Mouse (Mus musculus) midbrain, postnatal 0 days (tissue): ENCODE measurements around the gene Amotl2. TPM values are rescaled to one million over a fixed set of nuclear protein-coding genes. Genes with fewer than 3 reads are reported as not detected.

Experiments used
- ATAC-seq: fragments of 200-750 bp; cut with Nextera tagmentation; 2 replicates; pipeline ENCODE4 v1.8.0; 2017; ENCODE audit warnings: moderate number of reproducible peaks, mild to moderate bottlenecking, moderate TSS enrichment, moderate library complexity; ENCODE audit not compliant: low FRiP score
- DNase-seq: peaks from one replicate; pipeline ENCODE4 v3.0.0-alpha.2; 2015; ENCODE audit warnings: low spot score
- H3K27ac ChIP-seq: fragments of 300-500 bp; sonication (generic); 2 replicates; pipeline ENCODE4 v1.5.1; 2014; ENCODE audit warnings: low read depth, mild to moderate bottlenecking, low read length, mixed read lengths
- H3K27me3 ChIP-seq: fragments of 300-500 bp; sonication (generic); 2 replicates; pipeline ENCODE4 v1.6.1; 2014; ENCODE audit warnings: low read length, control low read depth, mixed read lengths; ENCODE audit not compliant: insufficient read depth
- H3K36me3 ChIP-seq: fragments of 300-500 bp; sonication (generic); 2 replicates; pipeline ENCODE4 v1.6.1; 2014; ENCODE audit warnings: low read length, control low read depth, mixed read lengths; ENCODE audit not compliant: insufficient read depth
- H3K4me1 ChIP-seq: fragments of 300-500 bp; sonication (generic); 2 replicates; pipeline ENCODE4 v1.6.1; 2014; ENCODE audit warnings: mild to moderate bottlenecking, control low read depth, antibody characterized with exemption, low read length, mixed read lengths; ENCODE audit not compliant: insufficient read depth
- H3K4me2 ChIP-seq: fragments of 300-500 bp; sonication (generic); 2 replicates; pipeline ENCODE4 v1.6.1; 2014; ENCODE audit warnings: low read depth, mild to moderate bottlenecking, low read length, mixed read lengths; ENCODE audit not compliant: poor library complexity, severe bottlenecking
- H3K4me3 ChIP-seq: fragments of 300-500 bp; sonication (generic); 2 replicates; pipeline ENCODE4 v1.5.1; 2014; ENCODE audit warnings: low read depth, mild to moderate bottlenecking, low read length, moderate library complexity
- H3K9ac ChIP-seq: fragments of 300-500 bp; sonication (generic); replicated peaks from 2 replicates; pipeline ENCODE4 v1.6.1; 2014; ENCODE audit warnings: mild to moderate bottlenecking, low read length, moderate library complexity, mixed read lengths; ENCODE audit not compliant: poor library complexity, severe bottlenecking
- H3K9me3 ChIP-seq: fragments of 300-500 bp; sonication (generic); 2 replicates; pipeline ENCODE4 v1.6.1; 2016; ENCODE audit warnings: low read length, control low read depth
- CTCF ChIP-seq: IDR thresholded peaks from 2 replicates; pipeline ENCODE4 v1.5.1; 2016; ENCODE audit warnings: antibody characterized with exemption, mild to moderate bottlenecking
- WGBS: fragments of 180-500 bp; shearing (Covaris S2); extraction: QIAGEN DNeasy Blood & Tissue Kit; methylation state at CpG from one replicate; pipeline ENCODE4 v1.1.7; 2014; 5-methylcytosine and 5-hydroxymethylcytosine counted together
- polyA plus RNA-seq: library from polyadenylated mRNA; unstranded; fragments of >200 nt; fragmentation: Nextera tagmentation; extraction: Ambion mirVana; gene quantifications from 2 replicates; pipeline ENCODE4 v1.2.1, GENCODE M21; 2015
- total RNA-seq: library from RNA; depleted of rRNA; stranded (reverse); fragments of >200 nt; gene quantifications from 2 replicates; pipeline ENCODE4 v1.2.3, GENCODE M21; 2014

Gene Amotl2
- total and polyA plus RNA-seq, 2 experiments from 2014 or later, result 31.5 to 125 TPM

DNA sequence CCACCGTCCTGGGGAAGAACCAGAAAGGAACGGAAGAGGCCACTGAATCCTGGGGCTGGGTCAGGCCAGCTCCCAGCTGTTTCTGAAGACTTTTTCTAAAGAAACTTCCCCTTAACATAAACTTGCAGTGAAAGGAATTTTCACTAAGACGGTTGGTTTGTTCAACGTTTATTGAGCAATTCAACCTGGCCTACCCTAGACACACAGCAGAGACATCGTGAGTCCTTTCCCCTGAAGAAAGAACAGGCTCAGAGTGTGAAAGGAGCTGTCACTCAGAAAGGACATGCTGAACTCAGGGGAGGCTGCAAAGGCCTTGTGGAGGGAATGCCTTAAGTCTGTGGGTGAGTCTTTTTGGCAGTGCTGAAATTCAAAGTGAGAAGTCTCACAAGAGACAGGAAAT lies 31.4 kb downstream of the Amotl2 start:
- Histone ChIP-seq H3K4me3 (no peak overlapping the region), H3K4me2 (no peak overlapping the region), H3K9ac (no peak overlapping the region), H3K27me3 (no peaks in the 10 kb centered on the region), H3K27ac (no peak overlapping the region), H3K9me3 (no peaks in the 10 kb centered on the region), H3K36me3 (no peaks in the 10 kb centered on the region), H3K4me1 (no peaks in the 10 kb centered on the region)
- no peak for TF ChIP-seq CTCF
- DNase-seq (no peak), ATAC-seq (no peak)
- 40% methylated on average over 5 of the region's 5 CpGs for whole genome bisulfite sequencing

DNA sequence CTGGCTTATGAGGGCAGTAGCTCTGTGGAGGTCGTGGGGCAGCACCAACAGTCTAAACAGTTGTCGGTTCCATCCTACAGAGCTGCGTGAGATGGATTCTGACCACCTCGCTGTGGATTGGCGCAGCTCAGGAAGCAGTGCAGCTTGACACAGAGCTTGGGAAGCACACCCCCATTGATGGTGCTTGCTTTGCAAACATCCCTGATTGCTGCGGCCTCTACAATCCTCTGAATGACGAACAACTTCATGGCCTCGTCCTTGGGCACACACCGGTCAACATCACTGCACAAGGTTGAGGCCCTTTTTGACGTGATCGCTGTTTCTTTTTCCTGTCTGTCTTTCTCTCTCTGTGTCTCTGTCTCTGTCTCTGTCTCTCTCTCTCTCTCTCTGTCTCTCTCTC lies 32.7 kb downstream of the Amotl2 start:
- ATAC-seq (no peak), DNase-seq (no peak)
- Histone ChIP-seq H3K4me1 (no peaks in the 10 kb centered on the region), H3K4me3 (no peak overlapping the region), H3K9ac (no peak overlapping the region), H3K27me3 (no peaks in the 10 kb centered on the region), H3K4me2 (no peak overlapping the region), H3K9me3 (no peaks in the 10 kb centered on the region), H3K27ac (no peak overlapping the region), H3K36me3 (no peaks in the 10 kb centered on the region)
- 86% methylated on average over 11 of the region's 11 CpGs for WGBS
- no peak for TF ChIP-seq CTCF

DNA sequence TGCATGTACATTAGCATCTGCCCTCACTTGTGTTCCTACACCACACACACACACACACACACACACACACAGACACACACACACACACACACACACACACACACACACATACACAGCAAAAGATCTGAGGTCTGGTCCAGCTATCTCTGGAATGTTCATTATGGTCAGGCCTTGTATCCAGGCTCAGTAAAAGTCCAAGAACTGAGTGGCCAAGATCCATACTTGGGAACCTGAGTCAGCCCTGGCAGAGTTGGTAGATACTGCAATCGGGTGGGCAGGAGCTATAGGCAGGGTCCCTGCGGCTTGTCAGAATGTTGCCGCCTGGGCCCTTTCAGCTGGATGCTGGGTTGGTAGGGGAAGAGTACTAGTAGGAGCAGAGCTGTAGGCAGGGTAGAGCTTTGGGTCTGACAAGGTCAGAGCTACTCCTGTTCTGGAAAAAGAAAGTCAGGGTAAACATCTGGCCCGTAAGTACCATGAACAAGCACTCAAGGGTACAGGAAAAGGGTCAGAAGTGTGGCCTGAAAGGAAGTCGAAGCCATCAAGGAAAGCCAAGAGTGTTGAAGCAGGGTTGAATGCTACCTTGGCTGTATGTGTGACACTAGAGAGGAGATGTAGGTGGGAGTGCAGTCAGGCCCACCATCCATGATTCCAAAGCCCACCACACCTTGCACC lies 35.3 kb downstream of the Amotl2 start:
- Histone ChIP-seq H3K27me3 (no peaks in the 10 kb centered on the region), H3K4me1 (no peaks in the 10 kb centered on the region), H3K4me3 (no peak overlapping the region), H3K36me3 (no peaks in the 10 kb centered on the region), H3K4me2 (no peak overlapping the region), H3K9ac (no peak overlapping the region), H3K27ac (no peak overlapping the region), H3K9me3 (no peaks in the 10 kb centered on the region)
- ATAC-seq (no peak), DNase-seq (no peak)
- WGBS, result 91% methylated on average over 5 of the region's 5 CpGs
- TF ChIP-seq CTCF, result no peak

DNA sequence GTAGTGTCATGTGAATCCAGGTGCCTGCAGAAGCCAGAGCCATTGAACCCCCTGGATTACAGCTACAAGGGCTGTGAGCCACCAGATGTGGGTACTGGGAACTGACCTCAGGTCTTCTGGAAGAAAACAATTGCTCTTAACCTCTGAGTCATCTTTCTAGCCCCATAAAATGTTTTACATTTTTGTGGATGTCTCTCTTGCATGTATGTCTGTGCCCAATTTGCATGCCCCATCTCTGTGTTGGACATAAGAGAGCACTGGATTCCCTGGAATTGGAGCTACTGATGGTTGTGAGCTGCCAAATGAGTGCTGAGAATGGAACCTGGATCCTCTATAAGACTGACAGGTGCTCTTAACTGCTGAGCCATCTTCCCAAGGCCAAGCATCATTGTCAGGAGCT lies 36.8 kb downstream of the Amotl2 start:
- DNase-seq (no peak), ATAC-seq (no peak)
- Histone ChIP-seq H3K9me3 (no peaks in the 10 kb centered on the region), H3K4me1 (no peaks in the 10 kb centered on the region), H3K4me3 (no peak overlapping the region), H3K27me3 (no peaks in the 10 kb centered on the region), H3K36me3 (no peaks in the 10 kb centered on the region), H3K4me2 (no peak overlapping the region), H3K27ac (no peak overlapping the region), H3K9ac (no peak overlapping the region)
- TF ChIP-seq CTCF, result no peak

DNA sequence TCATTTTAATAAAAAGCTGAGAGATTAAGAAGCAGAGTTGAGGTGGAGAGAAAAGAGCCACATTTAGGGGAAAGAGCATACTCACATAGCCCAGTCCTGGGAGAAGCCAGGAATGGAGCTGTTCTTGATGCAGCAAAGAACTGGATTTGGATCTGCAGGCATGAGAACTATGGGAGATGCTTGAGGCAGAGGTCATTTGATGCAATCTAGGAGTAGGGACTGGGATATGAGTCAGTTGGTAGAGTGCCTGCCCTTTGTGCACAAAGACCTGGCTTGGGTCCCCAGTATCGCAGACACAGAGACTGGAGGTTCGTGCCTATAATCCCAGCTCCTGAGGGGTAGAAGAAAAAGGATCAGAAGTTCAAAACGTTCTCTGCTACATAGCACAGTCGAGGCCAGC lies 38.7 kb downstream of the Amotl2 start:
- no peak for TF ChIP-seq CTCF
- Histone ChIP-seq H3K36me3 (no peaks in the 10 kb centered on the region), H3K9me3 (no peaks in the 10 kb centered on the region)

DNA sequence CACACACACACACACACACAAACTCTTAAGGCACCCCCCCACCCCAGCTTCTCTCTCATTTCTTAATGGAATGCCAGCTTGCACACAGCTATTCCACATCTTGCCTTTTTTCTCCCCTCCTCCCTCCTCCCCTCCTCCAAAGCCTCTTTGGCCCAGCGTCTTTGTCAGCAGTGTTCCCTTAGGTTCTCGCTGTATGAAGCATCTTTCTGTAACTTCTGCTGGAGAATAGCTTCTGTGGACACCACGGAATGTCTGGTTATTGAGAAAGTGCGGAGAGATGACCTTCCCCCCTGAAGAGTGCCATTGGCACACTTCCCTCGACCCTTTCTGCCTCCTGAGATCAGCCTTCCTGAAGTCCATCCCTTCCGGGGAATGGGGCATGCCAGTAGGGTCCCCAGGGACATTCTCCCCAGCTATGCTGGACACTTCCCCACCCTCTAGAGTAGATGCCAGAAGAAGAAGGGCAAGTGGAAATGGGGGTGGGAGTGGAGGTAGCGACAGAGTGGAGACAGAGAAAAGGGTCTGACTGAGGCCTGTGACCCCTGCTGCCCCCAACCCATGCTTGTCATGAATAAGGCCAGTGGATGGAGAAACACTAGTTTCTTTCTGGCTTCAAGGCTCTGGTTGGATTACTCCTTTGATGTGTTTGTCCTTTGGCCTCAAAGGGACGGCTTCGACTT lies 39.3 kb downstream of the Amotl2 start:
- DNase-seq, result no peak
- TF ChIP-seq CTCF, result no peak
- no peaks in the 10 kb centered on the region for H3K36me3 ChIP-seq
- no peak for ATAC-seq
- H3K4me1 ChIP-seq, result no peaks in the 10 kb centered on the region
- 58% methylated on average over 9 of the region's 9 CpGs for WGBS
- H3K4me3 ChIP-seq, result no peak overlapping the region
- no peaks in the 10 kb centered on the region for H3K9me3 ChIP-seq
- no peak overlapping the region for H3K4me2 ChIP-seq
- no peaks in the 10 kb centered on the region for H3K27me3 ChIP-seq
- H3K27ac ChIP-seq, result no peak overlapping the region
- H3K9ac ChIP-seq, result no peak overlapping the region

More for the DNA sequence above, 38.7 kb downstream of the Amotl2 start:
- DNase-seq (no peak), ATAC-seq (no peak)
- Histone ChIP-seq H3K27ac (no peak overlapping the region), H3K9ac (no peak overlapping the region), H3K4me3 (no peak overlapping the region), H3K27me3 (no peaks in the 10 kb centered on the region), H3K4me1 (no peaks in the 10 kb centered on the region), H3K4me2 (no peak overlapping the region)
- WGBS, result 56% methylated on average over 4 of the region's 4 CpGs
